Mouse (Mus musculus) embryonic facial prominence, embryonic 14.5 days (tissue): ENCODE results near the gene Thsd4. TPM values are rescaled to one million over a fixed set of nuclear protein-coding genes. Genes with fewer than 3 reads are reported as not detected.
A peak's percentile ranks its signal among the peaks of the same experiment; 100 is the strongest.
"Not testable (repeated sequence)": the region's sequence is repeated elsewhere in the genome, so short reads cannot be mapped to it uniquely, and the experiment has no call there.

Experiments used
- ATAC-seq: fragments of 200-750 bp; cut with Nextera tagmentation; 2 replicates; pipeline ENCODE4 v1.8.0; 2017; ENCODE audit warnings: low read depth, moderate number of reproducible peaks, moderate TSS enrichment
- DNase-seq: peaks from one replicate; pipeline ENCODE4 v3.0.0-alpha.2; 2015; ENCODE audit warnings: low spot score
- H3K27ac ChIP-seq: fragments of 300-500 bp; sonication (generic); replicated peaks from 2 replicates; pipeline ENCODE4 v1.5.1; 2014; ENCODE audit warnings: low read depth, mild to moderate bottlenecking, low read length, moderate library complexity
- H3K27me3 ChIP-seq: fragments of 300-500 bp; sonication (generic); replicated peaks from 2 replicates; pipeline ENCODE4 v1.6.1; 2014; ENCODE audit warnings: low read length; ENCODE audit not compliant: control insufficient read depth, insufficient read depth
- H3K36me3 ChIP-seq: fragments of 300-500 bp; sonication (generic); 2 replicates; pipeline ENCODE4 v1.6.1; 2014; ENCODE audit warnings: low read length, mixed read lengths; ENCODE audit not compliant: control insufficient read depth, insufficient read depth
- H3K4me1 ChIP-seq: fragments of 300-500 bp; sonication (generic); 2 replicates; pipeline ENCODE4 v1.6.1; 2014; ENCODE audit warnings: antibody characterized with exemption, low read length; ENCODE audit not compliant: control insufficient read depth, insufficient read depth
- H3K4me2 ChIP-seq: fragments of 300-500 bp; sonication (generic); 2 replicates; pipeline ENCODE4 v1.6.1; 2014; ENCODE audit warnings: low read depth, mild to moderate bottlenecking, low read length, moderate library complexity, mixed read lengths
- H3K4me3 ChIP-seq: fragments of 300-500 bp; sonication (generic); 2 replicates; pipeline ENCODE4 v1.5.1; 2014; ENCODE audit warnings: low read depth, mild to moderate bottlenecking, low read length
- H3K9ac ChIP-seq: fragments of 300-500 bp; sonication (generic); 2 replicates; pipeline ENCODE4 v1.6.1; 2014; ENCODE audit warnings: low read depth, mild to moderate bottlenecking, low read length, moderate library complexity, mixed read lengths
- H3K9me3 ChIP-seq: fragments of 300-500 bp; sonication (generic); 2 replicates; pipeline ENCODE4 v1.6.1; 2016; ENCODE audit warnings: low read length; ENCODE audit not compliant: control insufficient read depth
- WGBS: fragments of 180-500 bp; shearing (Covaris S2); extraction: QIAGEN DNeasy Blood & Tissue Kit; methylation state at CpG from one replicate; pipeline ENCODE4 v1.1.7; 2014; 5-methylcytosine and 5-hydroxymethylcytosine counted together
- polyA plus RNA-seq: library from polyadenylated mRNA; unstranded; fragments of >200 nt; fragmentation: Nextera tagmentation; extraction: Ambion mirVana; gene quantifications from 2 replicates; pipeline ENCODE4 v1.2.1, GENCODE M21; 2014

Gene Thsd4
- polyA plus RNA-seq, 1 experiment from 2014 or later, result 26.1 TPM

GRCm38 (mm10) chr9:59943826-59944225 lies 578.0 kb downstream of the Thsd4 start:
- no peak for ATAC-seq
- no peak overlapping the region for H3K27ac ChIP-seq
- H3K9me3 ChIP-seq, result no peaks in the 10 kb centered on the region
- no peaks in the 10 kb centered on the region for H3K4me1 ChIP-seq
- 88% methylated on average over 6 of the region's 6 CpGs for whole genome bisulfite sequencing
- H3K27me3 ChIP-seq, result no peaks in the 10 kb centered on the region
- no peak overlapping the region for H3K4me3 ChIP-seq
- DNase-seq, result no peak
- H3K4me2 ChIP-seq, result no peak overlapping the region
- H3K9ac ChIP-seq, result no peak overlapping the region
- H3K36me3 ChIP-seq, result no peaks in the 10 kb centered on the region

GRCm38 (mm10) chr9:59942501-59943085 lies 579.3 kb downstream of the Thsd4 start:
- no peak overlapping the region for H3K27ac ChIP-seq
- DNase-seq (peak; percentile 67), ATAC-seq (no peak)
- WGBS, result 36% methylated on average over 5 of the region's 5 CpGs
- H3K4me2 ChIP-seq, result no peak overlapping the region
- H3K36me3 ChIP-seq, result no peaks in the 10 kb centered on the region
- H3K9me3 ChIP-seq, result no peaks in the 10 kb centered on the region
- H3K9ac ChIP-seq, result no peak overlapping the region
- no peak overlapping the region for H3K4me3 ChIP-seq
- H3K27me3 ChIP-seq, result no peaks in the 10 kb centered on the region
- H3K4me1 ChIP-seq, result no peaks in the 10 kb centered on the region

GRCm38 (mm10) chr9:59941885-59942350 lies 579.9 kb downstream of the Thsd4 start:
- WGBS, result 45% methylated on average over 9 of the region's 9 CpGs
- H3K4me1 ChIP-seq, result no peaks in the 10 kb centered on the region
- H3K36me3 ChIP-seq, result no peaks in the 10 kb centered on the region
- DNase-seq, result peak; percentile 77
- H3K9ac ChIP-seq, result no peak overlapping the region
- H3K4me3 ChIP-seq, result no peak overlapping the region
- no peak overlapping the region for H3K4me2 ChIP-seq
- no peaks in the 10 kb centered on the region for H3K27me3 ChIP-seq
- ATAC-seq, result peak; percentile 70; the same call in 1 of the 2 replicates
- H3K9me3 ChIP-seq, result no peaks in the 10 kb centered on the region
- no peak overlapping the region; the same call in 1 of the 2 replicates for H3K27ac ChIP-seq

- DNase-seq, result no peak
- Histone ChIP-seq H3K27ac (no peak overlapping the region), H3K36me3 (no peaks in the 10 kb centered on the region), H3K27me3 (no peaks in the 10 kb centered on the region), H3K4me2 (no peak overlapping the region), H3K4me1 (no peaks in the 10 kb centered on the region), H3K9ac (no peak overlapping the region), H3K4me3 (no peak overlapping the region), H3K9me3 (no peaks in the 10 kb centered on the region)
- no peak for ATAC-seq
- WGBS, result 69% methylated on average over 9 of the region's 12 CpGs
Observed at GRCm38 (mm10) chr9:59940913-59941884, 580.6 kb downstream of the Thsd4 start.

GRCm38 (mm10) chr9:59939691-59940090 lies 582.2 kb downstream of the Thsd4 start:
- Histone ChIP-seq H3K27me3 (no peaks in the 10 kb centered on the region), H3K4me2 (no peak overlapping the region), H3K9ac (no peak overlapping the region), H3K4me1 (no peaks in the 10 kb centered on the region), H3K27ac (no peak overlapping the region), H3K4me3 (no peak overlapping the region), H3K9me3 (no peaks in the 10 kb centered on the region), H3K36me3 (no peaks in the 10 kb centered on the region)
- DNase-seq, result no peak
- no peak for ATAC-seq
- 55% methylated on average over 2 of the region's 2 CpGs for WGBS

GRCm38 (mm10) chr9:59938529-59938928 lies 583.3 kb downstream of the Thsd4 start:
- no peak overlapping the region for H3K4me2 ChIP-seq
- no peaks in the 10 kb centered on the region for H3K9me3 ChIP-seq
- H3K36me3 ChIP-seq, result no peaks in the 10 kb centered on the region
- WGBS, result 78% methylated on average over 8 of the region's 8 CpGs
- DNase-seq, result no peak
- no peaks in the 10 kb centered on the region for H3K27me3 ChIP-seq
- no peaks in the 10 kb centered on the region for H3K4me1 ChIP-seq
- no peak overlapping the region for H3K9ac ChIP-seq
- H3K27ac ChIP-seq, result no peak overlapping the region
- H3K4me3 ChIP-seq, result no peak overlapping the region
- ATAC-seq, result no peak

GRCm38 (mm10) chr9:59935866-59936265 lies 586.0 kb downstream of the Thsd4 start:
- 70% methylated on average over 8 of the region's 8 CpGs for WGBS
- H3K4me3 ChIP-seq, H3K9ac ChIP-seq, H3K27ac ChIP-seq, ATAC-seq, H3K27me3 ChIP-seq, DNase-seq, H3K4me1 ChIP-seq, H3K36me3 ChIP-seq, H3K9me3 ChIP-seq, H3K4me2 ChIP-seq: not testable (repeated sequence)

GRCm38 (mm10) chr9:59930248-59930647 lies 591.6 kb downstream of the Thsd4 start:
- 78% methylated on average over 3 of the region's 3 CpGs for WGBS
- Histone ChIP-seq H3K4me2 (no peak overlapping the region), H3K9me3 (peaks cover 10% of the 10 kb centered on the region; the same call in 1 of the 2 replicates), H3K27me3 (no peaks in the 10 kb centered on the region), H3K4me3 (no peak overlapping the region), H3K4me1 (no peaks in the 10 kb centered on the region), H3K27ac (no peak overlapping the region), H3K36me3 (peaks cover 15% of the 10 kb centered on the region), H3K9ac (no peak overlapping the region)
- no peak for ATAC-seq
- no peak for DNase-seq
